8 mouse cellular contexts compared by ENCODE assay signal in genomic region chr19:32626768-32627331, GRCm38 (mm10). TPM values are rescaled to one million over a fixed set of nuclear protein-coding genes. Genes with fewer than 3 reads are reported as not detected.
DNase-seq lines count a peak whose midpoint lies in the region; TF ChIP-seq lines count a peak whose summit lies in the region.
"Had no signal": no experiment of that assay in that cellular context is flagged by ENCODE, and none has a peak within 500 bp of the region (broad histone marks: within the 10 kb centered on the region; RNA-seq: fewer than 3 reads in every experiment).

No protein-coding gene starts in this region.

- peak; percentile 40 for DNase-seq in ZHBTc4 (ENCODE audit: low read depth, low spot score)
- peak; percentile 19 to 43 for DNase-seq in kidney, postnatal 4 days
- peak; percentile 5 for DNase-seq in testis, postnatal 14 days (ENCODE audit: low spot score)
- no peak for DNase-seq in right cerebral cortex, adult 2 months (ENCODE audit: low spot score in 2 of 2)
- DNase-seq in layer of hippocampus, adult 8-10 months (ENCODE audit: low spot score in 2 of 2), result no peak
- no peak for DNase-seq in right cerebral cortex, postnatal 10 days (ENCODE audit: low spot score in 2 of 2)
- DNase-seq: cerebellum, postnatal 14 days had no signal

- H3K27me3 ChIP-seq in E14TG2a.4 (ENCODE audit: insufficient read depth, low read length), result no peaks in the 10 kb centered on the region

- H3K36me3 ChIP-seq in E14TG2a.4 (ENCODE audit: insufficient read depth, low read length), result no peaks in the 10 kb centered on the region

- 0 out of 2 replicates have a peak overlapping the region, but pooled peaks have one; percentile 7 for H3K4me3 ChIP-seq in E14TG2a.4 (replicated peaks; ENCODE audit: low read length)

- no peaks in the 10 kb centered on the region for H3K9me3 ChIP-seq in E14TG2a.4 (ENCODE audit: low read length)

- no peak for TF ChIP-seq CTCF in E14TG2a.4 (conservative IDR thresholded peaks at IDR 0.05; ENCODE audit: low read length)

- H3K4me1 ChIP-seq in E14TG2a.4 (replicated peaks; ENCODE audit: low read depth, low read length), result peaks cover 11% of the 10 kb centered on the region

RNA-seq across cellular contexts. Expression of gene Papss2, which starts 31.3 kb away (rescaled TPM):
- 10 to 100 TPM; 12.3 to 14.8 (median 14.2) TPM for total RNA-seq in layer of hippocampus, adult 8-10 months (2022)

Comparison
In these comparisons a context has a peak if more than half of its experiments do, and no peak if none do; other contexts are left out.
1. DNase-seq: peak in ZHBTc4 (single experiment), kidney, postnatal 4 days (2 of 2) and testis, postnatal 14 days (single experiment); none in right cerebral cortex, adult 2 months (0 of 2), layer of hippocampus, adult 8-10 months (0 of 2) and right cerebral cortex, postnatal 10 days (0 of 2).